Mouse (Mus musculus) liver, embryonic 14.5 days (tissue): ENCODE results near the gene Mrs2. TPM values are rescaled to one million over a fixed set of nuclear protein-coding genes. Genes with fewer than 3 reads are reported as not detected.

ENCODE experiments used
- ATAC-seq: fragments of 200-750 bp; cut with Nextera tagmentation; 2 replicates; pipeline ENCODE4 v1.8.0; 2017; ENCODE audit warnings: moderate number of reproducible peaks, mild to moderate bottlenecking, moderate library complexity; ENCODE audit not compliant: insufficient read depth
- DNase-seq, 3 experiments: peaks; one replicate each; pipeline ENCODE4 v3.0.0-alpha.2; 2012 to 2013; ENCODE audit warnings: low read depth in 3 of 3, low spot score in 3 of 3
- H3K27ac ChIP-seq: fragments of 300-500 bp; sonication (generic); 2 replicates; pipeline ENCODE4 v1.5.1; 2014; ENCODE audit warnings: moderate library complexity, mild to moderate bottlenecking, control low read depth, inconsistent platforms
- H3K27me3 ChIP-seq: fragments of 300-500 bp; sonication (generic); 2 replicates; pipeline ENCODE4 v1.6.1; 2014; ENCODE audit warnings: mild to moderate bottlenecking, low read length, moderate library complexity; ENCODE audit not compliant: control insufficient read depth, insufficient read depth
- H3K36me3 ChIP-seq: fragments of 300-500 bp; sonication (generic); replicated peaks from 2 replicates; pipeline ENCODE4 v1.6.1; 2014; ENCODE audit warnings: low read depth; ENCODE audit not compliant: control insufficient read depth, insufficient read depth
- H3K4me1 ChIP-seq, 2 experiments: fragments of 200-500 bp in 1 of 2; fragments of 300-500 bp in 1 of 2; sonication (generic) in 1 of 2; replicated peaks; 2 replicates each; pipeline ENCODE4 v1.6.1; 2012 to 2014; ENCODE audit warnings: antibody characterized with exemption in 1 of 2, inconsistent platforms in 1 of 2, low read length in 1 of 2; ENCODE audit not compliant: control insufficient read depth in 2 of 2, insufficient read depth in 2 of 2
- H3K4me2 ChIP-seq: fragments of 300-500 bp; sonication (generic); 2 replicates; pipeline ENCODE4 v1.6.1; 2014; ENCODE audit warnings: low read depth, mild to moderate bottlenecking, control low read depth, moderate library complexity
- H3K4me3 ChIP-seq, 2 experiments: fragments of 200-500 bp in 1 of 2; fragments of 300-500 bp in 1 of 2; sonication (generic) in 1 of 2; 2 replicates each; pipeline ENCODE4 v1.5.1; 2012 to 2014; ENCODE audit warnings: low read depth in 2 of 2, low read length in 2 of 2, mild to moderate bottlenecking in 2 of 2, control low read depth in 1 of 2, inconsistent platforms in 1 of 2, moderate library complexity in 1 of 2; ENCODE audit not compliant: insufficient read depth in 1 of 2
- H3K9ac ChIP-seq: fragments of 300-500 bp; sonication (generic); replicated peaks from 2 replicates; pipeline ENCODE4 v1.6.1; 2014; ENCODE audit warnings: mild to moderate bottlenecking, control low read depth, moderate library complexity
- H3K9me3 ChIP-seq: fragments of 300-500 bp; sonication (generic); 2 replicates; pipeline ENCODE4 v1.6.1; 2016; ENCODE audit warnings: low read length, mixed read lengths; ENCODE audit not compliant: control insufficient read depth
- CTCF ChIP-seq: IDR thresholded peaks from 2 replicates; pipeline ENCODE4 v1.5.1; 2016; ENCODE audit warnings: antibody characterized with exemption, low read depth, control low read depth
- EP300 ChIP-seq: IDR thresholded peaks from 2 replicates; pipeline ENCODE4 v1.6.1; 2016; ENCODE audit warnings: antibody characterized with exemption, low read depth
- WGBS: fragments of 180-500 bp; shearing (Covaris S2); extraction: QIAGEN DNeasy Blood & Tissue Kit; methylation state at CpG from one replicate; pipeline ENCODE4 v1.1.7; 2014; ENCODE audit not compliant: insufficient replicate concordance; 5-methylcytosine and 5-hydroxymethylcytosine counted together
- polyA plus RNA-seq, 2 experiments: library from polyadenylated mRNA; depleted of rRNA in 1 of 2; stranded (reverse) in 1 of 2; unstranded in 1 of 2; fragments of >200 nt; fragmentation: Nextera tagmentation in 1 of 2; extraction: Ambion mirVana in 1 of 2; gene quantifications; 2 replicates each; pipeline versions ENCODE4 v1.2.1 to v1.2.3; 2012 to 2014

The Mrs2 gene
- polyA plus RNA-seq, 2 experiments = 8.4 to 17.7 TPM

DNA sequence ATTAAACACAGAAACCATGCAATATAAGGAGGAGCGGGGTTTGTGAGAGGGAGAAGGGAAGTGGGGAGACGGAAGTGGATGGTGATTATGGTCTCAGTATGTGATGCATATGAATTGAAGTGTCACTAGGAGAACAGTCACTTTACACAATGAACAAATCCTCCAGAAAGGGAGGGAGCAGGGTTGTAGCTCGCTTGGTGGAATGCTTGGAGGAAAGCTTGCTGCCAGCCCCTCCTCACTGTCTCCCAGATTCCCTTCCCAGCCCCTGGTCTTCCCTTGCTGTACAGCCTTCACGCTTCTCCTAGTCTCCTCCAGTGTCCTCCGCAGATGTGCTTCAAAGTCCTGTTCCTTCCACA lies 54.4 kb downstream of the Mrs2 start:
- H3K4me3 ChIP-seq = peak overlapping the region; percentile 38 to 52
- no peak for ATAC-seq
- H3K4me2 ChIP-seq = peak overlapping the region; percentile 68
- peaks cover 4 to 16% of the 10 kb centered on the region in 2 experiments for H3K4me1 ChIP-seq
- H3K9me3 ChIP-seq = no peaks in the 10 kb centered on the region
- WGBS = 28% methylated on average over 5 of the region's 5 CpGs
- H3K9ac ChIP-seq = 0 out of 2 replicates have a peak overlapping the region, but pooled peaks have one; percentile 40
- no peak overlapping the region for H3K27ac ChIP-seq
- H3K27me3 ChIP-seq = no peaks in the 10 kb centered on the region
- TF ChIP-seq CTCF = no peak
- TF ChIP-seq EP300 = no peak
- H3K36me3 ChIP-seq = no peaks in the 10 kb centered on the region
- no peak for DNase-seq

DNA sequence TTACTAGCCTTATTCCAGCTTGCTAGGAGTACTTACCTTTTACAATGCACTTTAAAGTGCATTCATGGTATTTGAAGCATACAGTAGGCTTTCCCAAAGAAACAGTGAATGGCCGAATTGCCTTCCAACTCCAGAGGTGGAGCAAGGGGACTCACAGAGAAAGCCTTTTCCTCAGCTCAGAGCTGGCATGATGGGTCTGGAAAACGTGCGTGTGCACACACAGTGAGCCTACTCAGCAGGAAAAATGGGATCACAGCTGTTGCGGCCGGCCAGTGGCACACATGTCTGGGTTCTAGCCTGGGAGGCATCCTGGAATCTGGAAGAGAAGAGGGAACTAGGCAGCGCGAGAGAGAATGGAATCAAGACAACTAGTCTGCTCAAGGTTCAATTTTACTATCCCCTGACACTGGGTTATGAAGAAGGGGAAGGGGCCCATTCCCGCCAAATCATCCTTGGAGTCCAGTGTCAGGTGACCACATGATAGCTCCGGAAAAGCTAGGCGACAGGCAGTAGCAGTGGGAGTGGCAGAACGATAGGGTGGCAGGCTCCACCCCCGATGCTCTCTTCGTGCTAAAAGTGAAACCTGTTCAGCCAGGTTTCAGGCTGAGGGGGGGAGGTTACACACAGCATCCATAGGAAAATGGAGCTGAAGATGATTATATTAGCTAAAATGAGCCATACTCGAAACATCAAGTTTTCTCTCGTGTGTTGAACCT lies 54.9 kb downstream of the Mrs2 start:
- H3K4me3 ChIP-seq = peak overlapping the region; percentile 38 to 52
- DNase-seq (no peak), ATAC-seq (no peak; the same call in 1 of the 2 replicates)
- no peaks in the 10 kb centered on the region for H3K9me3 ChIP-seq
- 13% methylated on average over 15 of the region's 15 CpGs for WGBS
- H3K4me1 ChIP-seq = peaks cover 4 to 21% of the 10 kb centered on the region in 2 experiments
- no peaks in the 10 kb centered on the region for H3K36me3 ChIP-seq
- H3K4me2 ChIP-seq = peak overlapping the region; percentile 68
- TF ChIP-seq CTCF = no peak
- no peak for TF ChIP-seq EP300
- peak overlapping the region; percentile 40; the same call in 1 of the 2 replicates for H3K9ac ChIP-seq
- H3K27ac ChIP-seq = no peak overlapping the region
- no peaks in the 10 kb centered on the region for H3K27me3 ChIP-seq

DNA sequence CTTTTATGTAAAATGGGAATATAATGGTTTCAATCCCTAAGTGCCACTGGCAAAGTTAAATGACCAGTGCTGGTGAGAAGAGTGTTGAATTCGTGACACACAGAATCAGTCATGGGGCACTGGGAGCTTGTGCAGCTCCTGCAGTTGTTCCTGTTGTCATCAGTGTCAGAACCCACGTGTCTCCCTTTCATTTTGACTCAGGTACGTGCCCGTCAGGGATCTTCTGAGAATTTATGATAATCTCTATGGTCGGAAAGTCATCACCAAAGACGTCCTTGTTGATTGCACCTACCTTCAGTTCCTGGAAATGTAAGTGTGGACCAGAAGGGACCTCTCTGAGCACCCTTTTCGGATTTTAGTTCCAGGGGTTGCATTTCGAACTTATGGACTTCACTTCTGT lies 58.1 kb downstream of the Mrs2 start:
- Histone ChIP-seq H3K27ac (no peak overlapping the region), H3K4me3 (no peak overlapping the region), H3K27me3 (no peaks in the 10 kb centered on the region), H3K4me1 (peaks cover 4 to 24% of the 10 kb centered on the region in 2 experiments), H3K36me3 (no peaks in the 10 kb centered on the region), H3K9me3 (no peaks in the 10 kb centered on the region), H3K9ac (no peak overlapping the region), H3K4me2 (no peak overlapping the region)
- TF ChIP-seq EP300 = no peak
- ATAC-seq (no peak), DNase-seq (no peak)
- WGBS = 54% methylated on average over 8 of the region's 8 CpGs

DNA sequence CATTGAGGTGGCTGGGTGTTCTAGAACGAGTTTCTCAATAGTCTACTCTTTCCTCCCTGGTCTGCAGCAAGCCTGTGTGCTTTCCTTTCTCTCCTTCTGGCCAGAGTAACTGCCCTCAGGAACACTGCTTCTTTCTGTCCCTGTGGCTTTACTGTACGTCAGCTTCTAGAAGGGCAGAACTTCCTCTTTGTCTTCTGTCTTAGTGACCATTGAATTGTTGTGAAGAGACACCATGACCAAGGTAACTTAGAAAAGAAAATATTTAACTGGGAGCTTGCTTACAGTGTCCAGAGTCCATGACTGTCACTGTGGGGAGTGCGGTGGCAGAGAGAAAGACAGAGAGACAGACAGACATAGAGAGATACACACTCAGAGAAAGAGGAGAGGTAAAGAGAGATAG lies 60.1 kb downstream of the Mrs2 start:
- no peak for TF ChIP-seq CTCF
- no peak for TF ChIP-seq EP300
- Histone ChIP-seq H3K4me1 (peaks cover 1 to 17% of the 10 kb centered on the region in 2 experiments), H3K4me3 (no peak overlapping the region), H3K36me3 (no peaks in the 10 kb centered on the region), H3K27me3 (no peaks in the 10 kb centered on the region; the same call in 1 of the 2 replicates), H3K27ac (no peak overlapping the region), H3K9ac (no peak overlapping the region), H3K4me2 (no peak overlapping the region), H3K9me3 (no peaks in the 10 kb centered on the region)
- ATAC-seq = no peak
- DNase-seq = no peak
- 36% methylated on average over 3 of the region's 3 CpGs for WGBS

DNA sequence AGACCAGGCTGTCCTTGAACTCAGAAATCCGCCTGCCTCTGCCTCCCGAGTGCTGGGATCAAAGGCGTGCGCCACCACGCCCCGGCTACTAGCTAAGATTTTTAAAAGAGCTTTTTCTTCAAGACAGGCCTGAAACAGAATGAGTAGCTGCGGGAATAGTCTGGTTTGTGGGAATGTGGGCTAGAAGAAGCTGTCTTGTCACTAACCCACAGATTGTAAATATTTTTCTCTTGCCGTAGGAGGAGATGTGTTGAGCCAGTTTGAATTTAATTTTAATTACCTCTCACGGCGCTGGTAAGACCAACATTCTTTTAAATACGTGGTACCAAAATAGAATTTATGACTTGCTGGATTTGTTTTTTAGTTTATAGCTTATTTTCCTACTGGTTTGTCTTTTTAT lies 61.5 kb downstream of the Mrs2 start:
- Histone ChIP-seq H3K4me2 (no peak overlapping the region), H3K4me1 (peaks cover 0 to 9% of the 10 kb centered on the region in 2 experiments; a peak in 2 of 4 replicates), H3K9me3 (no peaks in the 10 kb centered on the region), H3K36me3 (no peaks in the 10 kb centered on the region), H3K27me3 (no peaks in the 10 kb centered on the region; the same call in 1 of the 2 replicates), H3K27ac (no peak overlapping the region), H3K9ac (no peak overlapping the region), H3K4me3 (no peak overlapping the region)
- TF ChIP-seq EP300 (no peak), CTCF (no peak)
- ATAC-seq (no peak), DNase-seq (no peak)
- WGBS = 70% methylated on average over 11 of the region's 11 CpGs
